Mouse (Mus musculus): ENCODE results near the gene Tbr1.

Gene Tbr1

DNA sequence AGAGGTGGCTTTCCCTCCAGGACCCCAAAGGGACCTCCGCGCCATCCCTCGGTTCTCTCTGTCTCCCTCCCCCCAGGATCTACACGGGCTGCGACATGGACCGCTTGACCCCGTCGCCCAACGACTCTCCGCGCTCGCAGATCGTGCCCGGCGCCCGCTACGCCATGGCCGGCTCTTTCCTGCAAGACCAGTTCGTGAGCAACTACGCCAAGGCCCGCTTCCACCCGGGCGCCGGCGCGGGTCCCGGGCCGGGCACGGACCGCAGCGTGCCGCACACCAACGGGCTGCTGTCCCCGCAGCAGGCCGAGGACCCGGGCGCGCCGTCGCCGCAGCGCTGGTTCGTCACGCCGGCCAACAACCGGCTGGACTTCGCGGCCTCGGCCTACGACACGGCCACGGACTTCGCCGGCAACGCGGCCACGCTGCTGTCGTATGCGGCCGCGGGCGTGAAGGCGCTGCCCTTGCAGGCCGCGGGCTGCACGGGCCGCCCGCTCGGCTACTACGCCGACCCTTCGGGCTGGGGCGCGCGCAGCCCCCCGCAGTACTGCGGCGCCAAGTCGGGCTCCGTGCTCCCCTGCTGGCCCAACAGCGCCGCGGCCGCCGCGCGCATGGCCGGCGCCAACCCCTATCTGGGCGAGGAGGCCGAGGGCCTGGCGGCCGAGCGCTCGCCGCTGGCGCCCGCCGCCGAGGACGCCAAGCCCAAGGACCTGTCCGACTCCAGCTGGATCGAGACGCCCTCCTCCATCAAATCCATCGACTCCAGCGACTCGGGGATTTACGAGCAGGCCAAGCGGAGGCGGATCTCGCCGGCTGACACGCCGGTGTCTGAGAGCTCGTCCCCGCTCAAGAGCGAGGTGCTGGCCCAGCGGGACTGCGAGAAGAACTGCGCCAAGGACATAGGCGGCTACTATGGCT, 9.0 kb downstream of the Tbr1 start:
- DNase-seq (ENCODE audit: low spot score) = peak; percentile 23

DNA sequence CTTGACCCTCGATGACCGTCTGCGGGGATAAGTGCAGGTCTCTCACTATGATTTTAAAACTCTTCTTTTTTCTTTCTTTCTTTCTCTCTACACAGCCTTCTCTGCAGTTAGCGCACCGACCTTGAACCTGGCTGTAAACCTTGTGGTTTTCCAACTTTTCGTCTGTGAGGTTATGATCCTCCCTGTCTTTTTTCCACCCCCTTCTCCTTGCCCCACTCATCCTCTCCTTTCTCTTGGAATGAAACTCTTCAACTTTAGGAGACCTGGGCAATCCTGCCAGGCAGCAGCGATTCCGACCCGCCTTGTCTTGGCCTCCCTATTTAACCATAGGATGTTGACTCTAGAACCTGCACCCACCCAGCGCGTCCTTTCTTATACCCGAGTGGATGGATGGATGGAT, 9.8 kb downstream of the Tbr1 start:
- DNase-seq (ENCODE audit: low spot score) = no peak

DNA sequence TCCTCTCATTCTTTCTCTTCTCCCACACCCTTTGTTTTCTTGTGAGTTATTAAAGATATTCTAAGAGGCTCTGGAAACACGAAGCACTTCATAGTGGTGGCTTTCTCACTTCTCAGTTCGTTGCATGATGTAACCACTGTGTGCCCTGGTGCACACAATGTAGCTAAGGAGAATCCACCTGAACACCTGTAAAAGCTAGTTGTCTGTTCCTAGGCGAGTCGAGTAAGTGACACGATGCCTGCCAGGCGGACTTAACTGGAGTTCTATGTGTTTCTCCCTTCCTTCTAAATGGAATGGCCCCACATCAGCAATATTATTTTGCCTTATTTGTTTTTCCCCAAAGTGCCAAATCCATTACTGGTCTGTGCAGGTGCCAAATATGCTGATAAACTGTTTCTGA, 10.4 kb downstream of the Tbr1 start:
- no peak for DNase-seq (ENCODE audit: low spot score)

DNA sequence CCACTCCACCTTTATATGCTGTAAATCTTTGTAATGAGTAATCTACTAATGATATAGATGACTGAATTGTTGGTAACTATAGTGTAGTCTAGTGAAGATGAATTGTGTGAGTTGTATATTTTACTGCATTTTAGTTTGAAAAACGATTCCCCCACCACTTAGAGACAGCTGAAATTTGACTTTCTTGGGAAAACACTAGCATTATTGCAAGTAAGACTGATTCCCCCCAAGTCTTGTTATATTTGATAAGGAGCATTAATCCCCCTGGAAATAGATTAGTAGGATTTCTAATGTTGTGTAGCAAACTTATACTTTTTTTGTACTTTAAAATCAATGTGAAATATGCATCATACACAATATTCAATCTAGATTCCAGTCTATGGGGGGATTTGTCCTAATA, 10.8 kb downstream of the Tbr1 start:
- DNase-seq (ENCODE audit: low spot score) = no peak

DNA sequence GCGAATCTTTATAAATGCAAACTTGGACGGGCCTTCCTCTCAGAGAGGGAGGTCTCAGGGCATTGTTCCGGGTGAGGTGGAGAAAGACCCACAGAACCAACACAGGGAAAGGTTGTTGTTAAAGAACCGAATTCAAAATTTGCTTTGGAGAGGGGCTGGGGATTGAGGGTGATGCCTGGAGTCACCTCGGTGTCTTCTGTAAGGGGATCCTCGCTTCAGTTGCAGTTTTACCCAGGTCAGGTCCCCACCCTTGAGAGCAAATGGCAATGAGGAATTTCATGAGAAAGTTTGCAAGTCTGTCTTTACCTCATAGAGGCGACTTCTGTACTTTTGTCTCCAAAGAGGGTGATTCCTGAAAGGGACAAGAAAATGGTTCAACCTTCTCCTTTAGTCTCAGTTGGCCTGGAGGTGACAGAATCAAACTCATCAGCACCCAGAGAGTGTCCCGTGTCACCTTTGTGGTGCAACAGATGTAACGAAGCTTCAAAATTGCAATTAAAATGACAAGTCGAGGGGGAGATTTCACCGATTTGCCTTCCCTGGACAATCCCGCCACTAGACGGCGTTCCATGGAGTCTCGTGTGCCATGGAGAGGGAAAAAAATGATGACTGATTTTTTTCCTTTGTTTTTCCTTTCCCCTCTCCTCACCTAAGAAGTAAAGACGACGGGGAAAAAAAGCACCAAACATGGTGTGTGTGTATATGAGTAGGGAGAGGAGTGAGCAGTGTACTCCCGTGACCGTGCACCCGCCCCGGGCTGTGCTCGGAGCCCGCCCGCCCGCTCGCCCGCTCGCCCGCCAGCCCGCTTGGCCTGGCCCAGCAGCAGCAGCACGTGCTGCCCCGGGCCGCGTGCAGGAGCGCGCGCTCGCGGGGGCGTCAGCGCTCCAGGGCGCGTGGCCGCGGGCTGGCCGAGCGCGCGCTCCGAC, 12.1 kb downstream of the Tbr1 start:
- no peak for DNase-seq (ENCODE audit: low spot score)

DNA sequence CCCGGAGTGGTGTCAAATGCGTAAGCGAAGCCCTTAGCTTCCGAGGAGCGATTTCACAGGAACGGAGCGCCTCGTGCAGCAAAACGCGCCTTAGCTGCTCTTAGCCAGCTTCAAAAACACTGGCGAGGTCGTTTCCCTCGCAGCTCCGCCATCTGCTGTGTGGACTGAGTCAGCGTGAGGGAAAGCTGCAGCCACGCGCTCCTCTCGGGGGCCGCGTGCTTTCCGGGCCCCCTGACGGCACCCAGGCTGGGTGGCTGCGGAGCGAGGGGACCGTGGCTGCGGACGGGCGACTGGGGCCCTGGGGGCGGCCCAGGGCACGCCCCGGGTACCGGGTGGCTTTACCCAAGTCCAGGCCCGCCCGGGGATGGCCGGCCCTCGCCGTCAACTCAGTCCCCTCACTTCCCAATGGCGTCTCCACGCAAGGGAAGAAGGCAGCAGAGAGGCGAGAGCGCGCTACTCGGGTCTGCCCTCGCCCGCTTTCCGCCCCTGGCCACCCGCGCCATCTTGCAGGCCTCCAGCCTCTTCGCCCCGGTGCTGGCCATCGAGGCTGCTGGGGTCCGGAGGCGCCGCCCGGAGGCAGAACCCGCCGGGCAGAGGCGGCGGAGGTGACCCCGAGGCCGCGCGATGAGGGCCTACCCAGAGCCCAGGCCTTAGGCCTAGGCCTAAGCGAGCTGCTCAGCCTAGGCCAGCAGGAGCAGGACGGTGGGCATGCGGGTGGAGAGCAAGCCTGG, 13.0 kb downstream of the Tbr1 start:
- no peak for DNase-seq (ENCODE audit: low spot score)

DNA sequence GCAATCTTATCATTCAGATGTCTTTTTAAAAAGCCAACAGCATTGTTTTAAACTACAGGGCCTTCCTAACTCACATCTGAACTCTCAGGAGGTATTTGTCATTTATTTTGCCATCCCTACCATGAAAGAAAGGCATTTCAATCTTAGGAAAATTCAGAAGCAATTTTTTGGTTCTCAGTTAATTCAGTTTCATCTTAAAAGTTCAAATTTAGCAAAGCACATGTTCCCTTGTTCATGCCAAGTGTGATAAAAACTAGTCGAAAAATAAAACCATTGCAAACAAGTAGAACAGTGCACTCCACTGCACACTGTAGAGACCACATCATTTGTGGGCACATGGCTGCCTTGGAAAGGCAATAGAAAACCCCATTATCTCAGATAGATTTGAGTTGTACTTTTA, 15.5 kb downstream of the Tbr1 start:
- DNase-seq (ENCODE audit: low spot score) = no peak

DNA sequence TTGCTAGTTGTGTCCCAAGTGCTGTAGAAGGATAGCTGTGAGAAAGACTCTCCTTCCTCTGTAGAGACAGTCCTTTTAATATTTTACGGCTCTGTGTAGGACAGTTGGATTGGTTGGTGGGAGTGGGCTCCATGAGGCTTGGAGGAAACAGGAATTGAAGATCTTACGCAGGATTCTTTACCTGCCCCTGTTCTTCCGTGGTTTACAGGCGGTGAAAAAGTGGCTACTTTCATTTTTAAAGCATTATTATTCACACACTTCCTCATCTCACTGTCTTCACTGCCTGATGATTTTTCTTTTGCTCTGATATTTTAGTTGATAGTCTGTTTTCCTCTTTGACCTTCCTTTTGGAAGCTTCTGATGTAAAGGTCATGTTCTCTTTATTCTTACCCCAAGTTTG, 17.5 kb downstream of the Tbr1 start:
- DNase-seq (ENCODE audit: low spot score) = no peak

DNA sequence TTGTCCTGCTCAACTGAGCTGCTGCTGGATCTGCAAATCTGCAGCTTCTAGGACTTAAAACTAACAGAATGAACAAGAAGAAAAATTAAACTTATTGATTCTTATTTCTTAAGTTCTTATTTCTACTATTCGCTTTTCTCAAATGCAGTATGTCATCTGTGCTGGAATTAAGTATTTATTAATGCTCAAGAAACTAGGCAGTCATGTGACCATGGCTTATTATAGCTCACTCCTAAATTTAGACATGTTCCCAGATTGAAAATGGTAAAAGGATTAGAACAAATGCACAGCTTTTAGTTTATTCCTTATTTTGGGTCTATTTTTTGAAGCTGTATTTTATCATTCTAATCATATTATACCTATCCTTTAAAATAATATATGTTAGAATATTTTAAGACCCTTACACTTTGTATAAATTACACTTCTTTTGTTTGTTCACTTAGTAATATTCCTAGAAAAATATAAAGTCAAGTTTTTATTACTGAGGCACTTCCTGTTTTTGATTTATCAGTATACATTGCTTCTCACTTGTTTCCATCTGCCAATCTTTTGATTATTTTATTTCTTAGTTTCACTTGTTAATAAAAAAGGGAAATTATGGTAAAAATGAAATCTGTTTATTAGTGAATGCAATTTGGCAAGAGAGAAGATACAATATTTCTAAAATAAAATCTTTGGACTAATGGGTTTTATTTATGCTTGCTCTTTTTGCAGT, 20.9 kb downstream of the Tbr1 start:
- no peak for DNase-seq (ENCODE audit: low spot score)

DNA sequence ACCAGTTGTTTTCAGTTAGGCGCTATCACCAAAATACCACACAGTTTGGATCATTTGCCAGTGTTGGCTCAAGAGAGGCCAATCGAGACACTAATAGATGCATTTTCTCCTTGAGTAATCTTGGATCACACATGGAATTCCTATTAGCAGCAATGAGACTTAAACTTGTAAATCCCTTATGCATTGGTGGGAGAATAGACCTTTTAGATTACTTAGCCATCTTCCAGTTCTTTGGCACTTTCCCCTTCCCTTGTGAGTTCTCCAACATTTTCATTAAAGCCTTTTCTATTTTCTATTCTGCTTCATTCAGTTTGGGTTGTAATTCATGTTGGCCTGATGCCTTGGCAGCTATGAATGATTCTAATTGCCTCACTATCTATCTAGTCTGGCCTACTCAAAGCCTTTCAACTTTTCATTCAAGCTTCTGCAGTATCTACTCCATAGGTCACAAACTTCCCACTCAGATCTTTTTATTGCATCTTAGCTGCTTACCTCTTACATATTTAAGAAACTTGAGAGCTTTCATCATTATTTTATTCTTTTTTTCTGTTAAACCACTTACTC, 34.6 kb downstream of the Tbr1 start:
- DNase-seq (ENCODE audit: low spot score) = no peak

Measured in urinary bladder, postnatal 14 days (tissue).